Mouse (Mus musculus) megakaryocyte progenitor cell, adult 5-6 weeks (primary cell): ENCODE measurements around the gene Susd5. TPM values are rescaled to one million over a fixed set of nuclear protein-coding genes. Genes with fewer than 3 reads are reported as not detected.

Source experiments
- ATAC-seq: replicated peaks from 2 replicates; pipeline ENCODE4 v1.8.0; 2016; ENCODE audit warnings: mild to moderate bottlenecking, moderate TSS enrichment, inconsistent platforms; ENCODE audit not compliant: poor library complexity
- total RNA-seq, 2 experiments: library from RNA; stranded (forward) in 1 of 2; stranded (reverse) in 1 of 2; fragments of 157-497, 149-512 nt in 1 of 2; fragments of 200-1000 nt in 1 of 2; gene quantifications; 2 replicates each; pipeline versions ENCODE4 v1.2.3 to v1.2.4; 2015 to 2017

The Susd5 gene
- total RNA-seq (2015) (not detected in 2 replicates), total RNA-seq (2017) (not detected in 2 replicates)

GRCm38 (mm10) chr9:114057090-114057796 lies at the start of gene Susd5:
TSS of gene Susd5 (plus strand) at chr9:114057140.
- ATAC-seq = no peak; the same call in 1 of the 2 replicates

DNA sequence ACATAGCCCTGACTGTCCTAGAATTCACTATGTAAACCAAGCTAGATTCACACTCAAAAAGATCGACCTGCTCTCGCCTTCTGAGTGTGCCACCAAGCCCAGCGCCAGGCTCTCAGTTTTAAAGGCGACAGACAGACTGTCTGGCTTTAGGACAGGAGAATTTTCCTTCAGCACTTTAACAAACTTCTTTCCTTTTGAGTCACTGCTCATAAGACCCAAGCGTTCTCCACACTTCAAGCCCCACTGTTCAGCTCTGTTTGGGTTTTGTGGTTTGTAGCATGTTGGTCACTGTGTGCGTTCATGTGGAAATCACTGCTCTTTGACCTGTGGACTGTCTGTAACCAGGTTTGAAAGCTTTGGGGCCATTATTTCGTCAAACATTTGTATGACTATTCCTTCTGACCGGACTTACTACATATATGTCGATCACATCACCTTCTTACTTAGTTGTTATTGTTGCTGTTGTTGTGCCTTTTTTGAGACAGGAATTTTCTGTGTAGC lies 49.0 kb upstream of the Susd5 start:
- ATAC-seq = no peak

GRCm38 (mm10) chr9:114009526-114009925 lies 47.4 kb upstream of the Susd5 start:
- ATAC-seq = no peak

- ATAC-seq = peak; percentile 37; the same call in 1 of the 2 replicates
Observed at GRCm38 (mm10) chr9:114011203-114011602, 45.7 kb upstream of the Susd5 start.

- peak; percentile 24 for ATAC-seq
Observed at GRCm38 (mm10) chr9:114014034-114014433, 42.9 kb upstream of the Susd5 start.

- ATAC-seq = peak; percentile 41; the same call in 1 of the 2 replicates
Observed at GRCm38 (mm10) chr9:114015724-114016123, 41.2 kb upstream of the Susd5 start.

DNA sequence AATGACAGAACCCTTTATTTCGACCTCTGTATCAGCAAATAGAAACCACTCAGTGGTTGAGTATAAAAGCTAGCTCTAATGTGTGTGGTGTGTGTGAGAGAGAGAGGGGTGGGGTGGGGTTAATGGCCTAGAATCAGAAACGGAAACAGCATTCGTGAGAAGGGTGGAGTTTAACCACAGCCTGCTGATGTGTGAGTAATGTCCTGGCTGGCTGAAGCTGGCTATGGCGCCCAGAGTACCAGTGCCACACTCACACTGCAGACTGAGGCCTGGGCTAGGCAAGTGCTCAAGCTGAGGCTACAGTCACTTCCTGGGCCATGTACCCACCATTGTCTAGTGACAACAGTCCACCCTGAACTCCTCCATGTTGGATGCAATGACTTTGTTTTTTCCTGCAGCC lies 40.5 kb upstream of the Susd5 start:
- ATAC-seq = peak; percentile 78

GRCm38 (mm10) chr9:114019012-114019762 lies 37.8 kb upstream of the Susd5 start:
- ATAC-seq = peak; percentile 33

- ATAC-seq = no peak
Observed at GRCm38 (mm10) chr9:114022141-114022540, 34.8 kb upstream of the Susd5 start.

- no peak for ATAC-seq
Observed at GRCm38 (mm10) chr9:114025182-114025581, 31.8 kb upstream of the Susd5 start.

DNA sequence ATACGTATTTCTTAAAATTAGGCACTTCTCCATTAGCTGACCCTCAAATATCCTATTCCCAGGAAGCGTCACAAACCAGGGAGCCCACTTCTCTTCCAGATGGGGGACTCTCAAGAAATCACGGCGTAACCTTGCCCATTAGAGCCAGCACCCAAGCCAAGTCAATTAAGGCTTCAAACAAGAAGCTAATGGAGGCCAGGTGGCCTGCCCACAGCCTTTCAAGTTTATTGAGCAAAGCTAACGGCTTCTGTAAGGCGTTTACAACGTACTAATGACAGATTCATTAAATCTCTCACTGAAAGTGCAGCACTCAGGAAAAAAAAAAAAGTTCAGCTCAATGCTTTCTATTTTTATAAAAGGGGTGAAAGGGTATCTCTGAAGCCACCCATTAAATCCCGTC lies 31.1 kb upstream of the Susd5 start:
- ATAC-seq = no peak

- peak; percentile 94 for ATAC-seq
Observed at GRCm38 (mm10) chr9:114026261-114026934, 30.5 kb upstream of the Susd5 start.

- no peak for ATAC-seq
Observed at GRCm38 (mm10) chr9:114040945-114041344, 16.0 kb upstream of the Susd5 start.

GRCm38 (mm10) chr9:114042490-114042889 lies 14.4 kb upstream of the Susd5 start:
- ATAC-seq = no peak

DNA sequence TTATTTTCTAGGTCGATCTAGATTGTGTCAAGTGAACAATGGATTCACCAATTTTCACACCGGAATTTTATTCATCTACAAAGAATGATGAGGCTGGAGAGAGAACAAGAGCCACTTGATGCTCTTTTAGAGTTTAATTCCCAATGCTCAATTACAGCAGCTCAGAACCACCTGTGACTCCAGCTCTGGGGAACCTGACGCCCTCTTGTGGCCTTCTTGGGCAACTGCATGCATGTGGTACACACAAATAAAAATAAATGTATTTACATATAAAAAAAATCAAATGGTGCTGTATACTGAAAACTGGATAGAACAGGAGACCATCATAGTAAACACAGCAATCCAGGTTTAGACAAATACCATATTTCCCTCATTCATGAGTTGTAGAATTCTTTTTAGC lies 12.5 kb upstream of the Susd5 start:
- peak; percentile 83 for ATAC-seq

DNA sequence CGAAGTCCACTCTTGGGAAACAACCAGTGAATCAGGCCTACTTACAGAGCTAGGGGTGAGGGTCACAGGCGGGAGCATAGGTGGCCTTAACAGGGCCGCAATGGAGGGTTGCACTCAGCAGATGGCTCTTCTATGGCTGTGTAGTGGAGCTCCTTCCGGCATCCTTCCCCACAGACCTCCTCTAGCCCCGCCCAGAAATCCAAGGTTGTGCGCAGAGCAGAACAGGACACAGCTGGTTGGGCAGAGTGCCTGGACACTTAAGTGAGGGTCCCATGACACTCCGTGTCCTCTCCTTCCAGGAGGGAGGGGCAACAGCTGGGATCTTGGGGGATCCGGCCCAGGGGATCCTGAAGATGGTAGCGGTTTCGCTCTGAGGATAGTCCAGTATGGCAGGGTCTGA lies 10.9 kb upstream of the Susd5 start, which contains the start of gene Fbxl2:
Fbxl2 (minus strand) TSS at position 164 of the 400 bp plus-strand sequence.
- ATAC-seq = no peak

DNA sequence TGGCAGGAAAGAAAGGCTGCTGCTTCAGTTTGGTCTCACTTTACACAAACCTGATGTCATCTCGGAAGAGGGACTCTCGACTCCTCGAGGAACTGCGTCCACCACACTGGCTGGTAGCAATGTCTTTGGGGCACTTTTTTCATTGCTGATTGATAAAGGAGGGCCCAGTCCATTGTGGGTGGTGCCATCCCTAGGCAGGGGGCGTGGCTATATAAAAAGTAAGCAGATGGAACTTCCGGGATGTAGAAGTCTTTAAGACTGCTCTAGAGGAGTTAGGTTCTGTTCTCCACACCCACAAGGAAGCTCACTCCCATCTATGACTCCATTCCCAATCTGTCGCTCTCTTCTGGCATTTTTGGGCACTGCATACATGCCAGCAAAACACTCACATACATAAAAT lies 10.3 kb upstream of the Susd5 start:
- no peak for ATAC-seq

- no peak for ATAC-seq
Observed at GRCm38 (mm10) chr9:114050106-114050505, 6.8 kb upstream of the Susd5 start.

DNA sequence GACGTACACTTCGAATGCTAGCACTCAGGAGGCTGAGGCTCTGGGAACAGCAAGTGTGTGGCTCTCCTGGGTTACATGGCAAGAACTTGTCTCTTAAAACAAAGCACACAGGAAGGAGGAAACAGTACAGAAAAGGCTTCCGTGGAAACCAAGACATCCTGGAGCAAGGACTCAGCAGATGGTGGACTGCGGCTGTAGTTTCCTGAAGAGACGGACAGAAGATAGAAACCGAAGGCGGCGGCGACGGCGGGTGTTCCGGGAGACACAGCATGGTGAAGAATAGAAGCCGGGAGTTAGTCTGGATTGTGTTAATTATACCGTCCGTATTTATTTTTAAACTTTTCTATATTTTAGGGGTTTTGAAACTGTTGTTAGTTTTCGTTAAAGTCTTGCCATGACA lies 6.2 kb upstream of the Susd5 start:
- ATAC-seq = 0 out of 2 replicates have a peak, but pooled peaks have one; percentile 43

DNA sequence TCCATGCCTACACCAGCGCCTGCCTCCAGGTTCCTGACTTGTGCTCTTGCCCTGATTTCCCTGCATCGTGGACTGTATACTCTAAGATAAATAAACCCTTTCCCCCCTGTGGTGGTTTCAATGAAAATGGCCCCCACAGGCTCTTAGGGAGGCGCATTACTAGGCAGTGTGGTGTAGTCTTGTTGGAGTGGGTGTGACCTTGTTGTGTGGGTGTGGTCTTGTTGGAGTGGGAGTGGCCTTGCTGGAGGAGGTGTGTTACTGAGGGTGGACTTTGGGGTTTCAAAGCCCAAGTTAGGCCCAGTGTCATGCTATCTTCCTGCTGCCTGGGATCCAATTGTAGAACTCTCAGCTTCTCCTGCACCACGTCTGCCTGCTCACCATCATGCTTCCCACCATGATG lies 4.9 kb upstream of the Susd5 start:
- ATAC-seq = peak; percentile 51; the same call in 1 of the 2 replicates

GRCm38 (mm10) chr9:114052866-114053265 lies 4.1 kb upstream of the Susd5 start:
- no peak for ATAC-seq
